Mouse (Mus musculus): ENCODE results near the gene Sema6d. TPM values are rescaled to one million over a fixed set of nuclear protein-coding genes. Genes with fewer than 3 reads are reported as not detected.

The Sema6d gene
- polyA plus RNA-seq, 1 experiment, result 5.6 TPM

- Histone ChIP-seq H3K4me3 (ENCODE audit: insufficient read depth, low read depth, low read length) (no peak overlapping the region), H3K27ac (ENCODE audit: insufficient read depth, low read depth, low read length) (no peak overlapping the region), H3K4me1 (ENCODE audit: control insufficient read depth, insufficient read depth, low read length) (no peaks in the 10 kb centered on the region), H3K36me3 (ENCODE audit: control insufficient read depth, insufficient read depth, low read length) (no peaks in the 10 kb centered on the region), H3K27me3 (replicated peaks; ENCODE audit: control insufficient read depth, insufficient read depth, low read length) (no peaks in the 10 kb centered on the region)
- WGBS, result 89% methylated on average over 2 of the region's 2 CpGs
- TF ChIP-seq CTCF (conservative IDR thresholded peaks at IDR 0.05; ENCODE audit: insufficient read depth, insufficient read length, low read depth, low read length), result no peak
- TF ChIP-seq POLR2A (IDR thresholded peaks at IDR 0.05; ENCODE audit: low read depth, low read length), result no peak
- DNase-seq, result no peak
Measured at GRCm38 (mm10) chr2:124354191-124354590, 264.4 kb downstream of the Sema6d start.

- Histone ChIP-seq H3K27ac (ENCODE audit: insufficient read depth, low read depth, low read length) (no peak overlapping the region), H3K4me1 (ENCODE audit: control insufficient read depth, insufficient read depth, low read length) (no peaks in the 10 kb centered on the region), H3K36me3 (ENCODE audit: control insufficient read depth, insufficient read depth, low read length) (no peaks in the 10 kb centered on the region), H3K27me3 (replicated peaks; ENCODE audit: control insufficient read depth, insufficient read depth, low read length) (no peaks in the 10 kb centered on the region), H3K4me3 (ENCODE audit: insufficient read depth, low read depth, low read length) (no peak overlapping the region)
- no peak for TF ChIP-seq POLR2A (IDR thresholded peaks at IDR 0.05; ENCODE audit: low read depth, low read length)
- DNase-seq, result no peak
- WGBS, result 89% methylated on average over 2 of the region's 2 CpGs
Measured at GRCm38 (mm10) chr2:124354716-124355115, 264.9 kb downstream of the Sema6d start.

- TF ChIP-seq POLR2A (IDR thresholded peaks at IDR 0.05; ENCODE audit: low read depth, low read length) (no peak), CTCF (conservative IDR thresholded peaks at IDR 0.05; ENCODE audit: insufficient read depth, insufficient read length, low read depth, low read length) (no peak)
- Histone ChIP-seq H3K27ac (ENCODE audit: insufficient read depth, low read depth, low read length) (no peak overlapping the region), H3K36me3 (ENCODE audit: control insufficient read depth, insufficient read depth, low read length) (no peaks in the 10 kb centered on the region), H3K4me3 (ENCODE audit: insufficient read depth, low read depth, low read length) (no peak overlapping the region), H3K27me3 (replicated peaks; ENCODE audit: control insufficient read depth, insufficient read depth, low read length) (no peaks in the 10 kb centered on the region), H3K4me1 (ENCODE audit: control insufficient read depth, insufficient read depth, low read length) (no peaks in the 10 kb centered on the region)
- peak; percentile 14 for DNase-seq
- WGBS, result 54% methylated on average over 1 of the region's 1 CpGs
Measured at GRCm38 (mm10) chr2:124369291-124369690, 279.5 kb downstream of the Sema6d start.

DNA sequence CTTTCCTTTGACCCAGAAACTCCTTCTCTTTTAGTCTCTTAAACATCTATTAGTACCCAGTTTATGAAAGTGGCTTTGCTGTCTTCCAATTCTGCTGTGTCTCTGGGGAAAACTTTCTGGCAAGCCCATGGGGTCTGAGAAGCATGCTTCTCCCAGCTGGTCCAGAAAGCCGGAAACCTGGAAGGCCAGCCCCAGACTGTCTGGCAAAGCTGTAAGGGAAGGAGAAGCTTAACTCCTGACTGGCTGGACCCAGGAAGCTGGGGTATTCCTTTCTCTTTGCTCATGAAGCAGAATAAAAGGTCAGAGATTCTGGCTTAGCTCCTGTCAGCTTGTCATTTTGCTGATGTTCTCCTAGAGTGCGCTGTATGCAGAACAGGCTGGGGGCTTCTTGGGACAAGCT is 280.2 kb downstream of the Sema6d start:
- no peaks in the 10 kb centered on the region for H3K4me1 ChIP-seq (ENCODE audit: control insufficient read depth, insufficient read depth, low read length)
- WGBS, result 40% methylated on average over 2 of the region's 2 CpGs
- H3K36me3 ChIP-seq (ENCODE audit: control insufficient read depth, insufficient read depth, low read length), result no peaks in the 10 kb centered on the region
- TF ChIP-seq CTCF (conservative IDR thresholded peaks at IDR 0.05; ENCODE audit: insufficient read depth, insufficient read length, low read depth, low read length), result no peak
- TF ChIP-seq POLR2A (IDR thresholded peaks at IDR 0.05; ENCODE audit: low read depth, low read length), result no peak
- peak; percentile 82 for DNase-seq
- H3K27me3 ChIP-seq (replicated peaks; ENCODE audit: control insufficient read depth, insufficient read depth, low read length), result no peaks in the 10 kb centered on the region
- no peak overlapping the region for H3K4me3 ChIP-seq (ENCODE audit: insufficient read depth, low read depth, low read length)
- H3K27ac ChIP-seq (ENCODE audit: insufficient read depth, low read depth, low read length), result no peak overlapping the region

GRCm38 (mm10) chr2:124371363-124371762 is 281.6 kb downstream of the Sema6d start:
- 43% methylated on average over 2 of the region's 2 CpGs for WGBS
- no peaks in the 10 kb centered on the region for H3K27me3 ChIP-seq (replicated peaks; ENCODE audit: control insufficient read depth, insufficient read depth, low read length)
- H3K27ac ChIP-seq (ENCODE audit: insufficient read depth, low read depth, low read length), result no peak overlapping the region; the same call in 1 of the 2 replicates
- H3K4me1 ChIP-seq (ENCODE audit: control insufficient read depth, insufficient read depth, low read length), result no peaks in the 10 kb centered on the region
- TF ChIP-seq CTCF (conservative IDR thresholded peaks at IDR 0.05; ENCODE audit: insufficient read depth, insufficient read length, low read depth, low read length) (no peak), POLR2A (IDR thresholded peaks at IDR 0.05; ENCODE audit: low read depth, low read length) (no peak)
- peak; percentile 16 for DNase-seq
- H3K4me3 ChIP-seq (ENCODE audit: insufficient read depth, low read depth, low read length), result no peak overlapping the region
- H3K36me3 ChIP-seq (ENCODE audit: control insufficient read depth, insufficient read depth, low read length), result no peaks in the 10 kb centered on the region

GRCm38 (mm10) chr2:124385053-124385452 is 295.3 kb downstream of the Sema6d start:
- 78% methylated on average over 1 of the region's 1 CpGs for WGBS
- TF ChIP-seq POLR2A (IDR thresholded peaks at IDR 0.05; ENCODE audit: low read depth, low read length) (no peak), CTCF (conservative IDR thresholded peaks at IDR 0.05; ENCODE audit: insufficient read depth, insufficient read length, low read depth, low read length) (no peak)
- H3K4me1 ChIP-seq (ENCODE audit: control insufficient read depth, insufficient read depth, low read length), result no peaks in the 10 kb centered on the region
- H3K27ac ChIP-seq (ENCODE audit: insufficient read depth, low read depth, low read length), result no peak overlapping the region
- no peaks in the 10 kb centered on the region for H3K27me3 ChIP-seq (replicated peaks; ENCODE audit: control insufficient read depth, insufficient read depth, low read length)
- no peaks in the 10 kb centered on the region for H3K36me3 ChIP-seq (ENCODE audit: control insufficient read depth, insufficient read depth, low read length)
- DNase-seq, result no peak
- H3K4me3 ChIP-seq (ENCODE audit: insufficient read depth, low read depth, low read length), result no peak overlapping the region

DNA sequence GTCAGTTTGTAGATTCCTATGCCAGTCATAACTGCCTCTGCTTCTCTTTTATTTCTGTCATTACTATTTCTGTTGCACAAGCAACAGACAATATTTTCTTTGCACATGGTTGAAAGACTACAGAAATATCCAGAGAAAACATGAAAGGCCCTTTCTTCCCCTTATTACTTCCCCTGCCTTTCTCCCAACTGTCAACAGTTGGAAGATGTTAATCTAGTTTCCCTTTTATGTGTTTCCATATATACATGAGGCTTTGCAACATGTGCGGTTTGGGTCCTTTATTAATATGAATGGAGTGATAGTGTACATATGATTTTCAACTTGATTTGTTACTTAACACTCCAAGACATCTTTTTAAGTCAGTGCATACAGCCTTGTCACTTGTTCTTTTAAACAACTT is 296.0 kb downstream of the Sema6d start:
- Histone ChIP-seq H3K27ac (ENCODE audit: insufficient read depth, low read depth, low read length) (no peak overlapping the region), H3K27me3 (replicated peaks; ENCODE audit: control insufficient read depth, insufficient read depth, low read length) (no peaks in the 10 kb centered on the region), H3K4me1 (ENCODE audit: control insufficient read depth, insufficient read depth, low read length) (no peaks in the 10 kb centered on the region), H3K36me3 (ENCODE audit: control insufficient read depth, insufficient read depth, low read length) (no peaks in the 10 kb centered on the region), H3K4me3 (ENCODE audit: insufficient read depth, low read depth, low read length) (no peak overlapping the region)
- 63% methylated on average over 1 of the region's 1 CpGs for WGBS
- TF ChIP-seq POLR2A (IDR thresholded peaks at IDR 0.05; ENCODE audit: low read depth, low read length) (no peak), CTCF (conservative IDR thresholded peaks at IDR 0.05; ENCODE audit: insufficient read depth, insufficient read length, low read depth, low read length) (no peak)
- no peak for DNase-seq

- H3K4me1 ChIP-seq (ENCODE audit: control insufficient read depth, insufficient read depth, low read length), result no peaks in the 10 kb centered on the region
- no peaks in the 10 kb centered on the region for H3K36me3 ChIP-seq (ENCODE audit: control insufficient read depth, insufficient read depth, low read length)
- no peak overlapping the region for H3K4me3 ChIP-seq (ENCODE audit: insufficient read depth, low read depth, low read length)
- TF ChIP-seq POLR2A (IDR thresholded peaks at IDR 0.05; ENCODE audit: low read depth, low read length), result no peak
- no peak for TF ChIP-seq CTCF (conservative IDR thresholded peaks at IDR 0.05; ENCODE audit: insufficient read depth, insufficient read length, low read depth, low read length)
- WGBS, result 77% methylated on average over 1 of the region's 1 CpGs
- H3K27ac ChIP-seq (ENCODE audit: insufficient read depth, low read depth, low read length), result no peak overlapping the region
- DNase-seq, result peak; percentile 13
- no peaks in the 10 kb centered on the region for H3K27me3 ChIP-seq (replicated peaks; ENCODE audit: control insufficient read depth, insufficient read depth, low read length)
Measured at GRCm38 (mm10) chr2:124388269-124388668, 298.5 kb downstream of the Sema6d start.
